Mouse (Mus musculus) adrenal gland, adult 2 months (tissue): ENCODE measurements around the gene Ankrd53. TPM values are rescaled to one million over a fixed set of nuclear protein-coding genes. Genes with fewer than 3 reads are reported as not detected.
"Not testable (repeated sequence)": the region's sequence is repeated elsewhere in the genome, so short reads cannot be mapped to it uniquely, and the experiment has no call there.

Experiments
- DNase-seq: peaks from one replicate; pipeline ENCODE4 v3.0.0; 2021
- polyA plus RNA-seq: library from polyadenylated mRNA; depleted of rRNA; stranded (reverse); fragments of >200 nt; gene quantifications from 2 replicates; pipeline ENCODE4 v1.2.3, GENCODE M21; 2012; rRNA removed
- total RNA-seq, 2 experiments: library from RNA; stranded (reverse); gene quantifications; 2 replicates each; pipeline ENCODE4 v1.2.3; 2021

Ankrd53 gene
- total and polyA plus RNA-seq, 3 experiments: not detected

GRCm38 (mm10) chr6:83766982-83767381 lies 4.5 kb downstream of the Ankrd53 start:
- DNase-seq: no peak

GRCm38 (mm10) chr6:83768485-83768884 lies 6.0 kb downstream of the Ankrd53 start:
- no peak for DNase-seq

GRCm38 (mm10) chr6:83774126-83774525 lies 11.7 kb downstream of the Ankrd53 start:
- DNase-seq: no peak

GRCm38 (mm10) chr6:83774781-83775563 lies 12.5 kb downstream of the Ankrd53 start:
- DNase-seq: no peak

GRCm38 (mm10) chr6:83775638-83776293 lies 13.3 kb downstream of the Ankrd53 start, which contains the start of gene Tex261:
Tex261 (minus strand) TSS chr6:83775813.
- peak; percentile 97 for DNase-seq

- peak; percentile 86 for DNase-seq
Observed at GRCm38 (mm10) chr6:83778306-83778705, 15.9 kb downstream of the Ankrd53 start.

- DNase-seq: peak; percentile 77
Observed at GRCm38 (mm10) chr6:83779026-83779425, 16.6 kb downstream of the Ankrd53 start.

GRCm38 (mm10) chr6:83786426-83786825 lies 24.0 kb downstream of the Ankrd53 start:
- no peak for DNase-seq

- DNase-seq: no peak
Observed at GRCm38 (mm10) chr6:83788554-83788953, 26.1 kb downstream of the Ankrd53 start.

GRCm38 (mm10) chr6:83790533-83790932 lies 28.1 kb downstream of the Ankrd53 start:
- DNase-seq: not testable (repeated sequence)

- no peak for DNase-seq
Observed at GRCm38 (mm10) chr6:83791251-83791890, 28.9 kb downstream of the Ankrd53 start.

- peak; percentile 95 for DNase-seq
Observed at GRCm38 (mm10) chr6:83794760-83795296, 32.4 kb downstream of the Ankrd53 start, which contains the start of gene Nagk. Nagk (plus strand) TSS chr6:83794982.

- DNase-seq: peak; percentile 58
Observed at GRCm38 (mm10) chr6:83795492-83795900, 33.1 kb downstream of the Ankrd53 start.

GRCm38 (mm10) chr6:83796686-83797085 lies 34.2 kb downstream of the Ankrd53 start:
- DNase-seq: no peak

- DNase-seq: no peak
Observed at GRCm38 (mm10) chr6:83802033-83802432, 39.6 kb downstream of the Ankrd53 start.

GRCm38 (mm10) chr6:83802846-83803245 lies 40.4 kb downstream of the Ankrd53 start:
- no peak for DNase-seq

- DNase-seq: no peak
Observed at GRCm38 (mm10) chr6:83815801-83816200, 53.4 kb downstream of the Ankrd53 start.

Other genes with a start within 250 kb of the Ankrd53 start
- gene Actg2, start 226.4 kb upstream of the Ankrd53 start, total RNA-seq: under 1 TPM; 0.81 to 0.97 TPM
- 0.80 and 1.9 TPM in 2 replicates for gene Actg2, start 226.4 kb upstream of the Ankrd53 start, polyA plus RNA-seq
- 10 to 100 TPM; 22.3 to 22.7 TPM for gene Stambp, start 189.9 kb upstream of the Ankrd53 start, total RNA-seq
- gene Stambp, start 189.9 kb upstream of the Ankrd53 start, polyA plus RNA-seq: 4.0 and 4.4 TPM in 2 replicates
- under 1 TPM in 1 of 2 experiments, not detected in 1; 0.23 TPM for gene Clec4f, start 106.5 kb upstream of the Ankrd53 start, total RNA-seq
- not detected in 2 replicates for gene Clec4f, start 106.5 kb upstream of the Ankrd53 start, polyA plus RNA-seq
- not detected for gene Cd207, start 84.8 kb upstream of the Ankrd53 start, total RNA-seq
- gene Cd207, start 84.8 kb upstream of the Ankrd53 start, polyA plus RNA-seq: 0.10 TPM in 1 of 2 replicates, not detected in the other
- not detected for gene Vax2, start 51.4 kb upstream of the Ankrd53 start, total RNA-seq
- not detected in 2 replicates for gene Vax2, start 51.4 kb upstream of the Ankrd53 start, polyA plus RNA-seq
- gene Atp6v1b1, start 19.7 kb upstream of the Ankrd53 start, total RNA-seq: not detected
- not detected in 2 replicates for gene Atp6v1b1, start 19.7 kb upstream of the Ankrd53 start, polyA plus RNA-seq
- gene Tex261, start 13.2 kb downstream of the Ankrd53 start, total RNA-seq: 100 to 1,000 TPM; 181 to 195 TPM
- gene Tex261, start 13.2 kb downstream of the Ankrd53 start, polyA plus RNA-seq: 148 and 156 TPM in 2 replicates
- gene Nagk, start 32.3 kb downstream of the Ankrd53 start, total RNA-seq: 10 to 100 TPM; 39.9 to 46.9 TPM
- gene Nagk, start 32.3 kb downstream of the Ankrd53 start, polyA plus RNA-seq: 23.2 and 29.4 TPM in 2 replicates
- gene Paip2b, start 69.1 kb downstream of the Ankrd53 start, total RNA-seq: 10 to 100 TPM; 22.0 to 36.9 TPM
- gene Paip2b, start 69.1 kb downstream of the Ankrd53 start, polyA plus RNA-seq: 3.6 and 5.0 TPM in 2 replicates
- gene Zfp638, start 104.5 kb downstream of the Ankrd53 start, total RNA-seq: 100 to 1,000 TPM in 1 of 2 experiments, 10 to 100 TPM in 1; 82.6 to 118 TPM
- 7.1 and 7.4 TPM in 2 replicates for gene Zfp638, start 104.5 kb downstream of the Ankrd53 start, polyA plus RNA-seq
- 10 to 100 TPM; 54.4 to 64.2 TPM for gene Dysf, start 245.9 kb downstream of the Ankrd53 start, total RNA-seq
- 21.3 and 31.0 TPM in 2 replicates for gene Dysf, start 245.9 kb downstream of the Ankrd53 start, polyA plus RNA-seq